Mouse (Mus musculus) lung, postnatal 10 days (tissue): Measurements from ENCODE around the gene B830017H08Rik.

ENCODE experiments used
- DNase-seq: peaks from one replicate; pipeline ENCODE4 v3.0.0; 2021

B830017H08Rik gene

DNA sequence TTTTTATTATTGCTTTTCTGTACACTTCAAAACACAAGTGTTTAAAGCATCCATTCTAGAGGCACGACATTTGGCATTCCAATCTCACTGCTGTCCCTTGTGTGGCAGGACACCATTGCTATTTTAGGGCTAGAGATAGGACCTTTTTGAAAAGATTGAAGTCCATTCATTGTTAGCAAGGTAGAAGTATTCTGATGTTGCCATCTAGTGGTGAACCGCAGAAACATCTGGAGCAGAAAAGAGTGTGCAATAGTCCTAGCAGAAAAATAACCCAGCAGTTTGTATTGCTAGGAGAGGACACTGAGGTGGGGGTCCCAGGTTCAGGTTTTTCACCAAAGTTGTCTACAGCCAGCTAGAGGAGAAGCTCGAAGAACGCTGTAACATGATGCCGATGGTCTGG, 20.8 kb upstream of the B830017H08Rik start:
- DNase-seq: peak; percentile 60

- DNase-seq: no peak
Observed at GRCm38 (mm10) chr16:17813173-17813572, 19.7 kb upstream of the B830017H08Rik start.

- DNase-seq: peak; percentile 74
Observed at GRCm38 (mm10) chr16:17815411-17816402, 17.2 kb upstream of the B830017H08Rik start.

DNA sequence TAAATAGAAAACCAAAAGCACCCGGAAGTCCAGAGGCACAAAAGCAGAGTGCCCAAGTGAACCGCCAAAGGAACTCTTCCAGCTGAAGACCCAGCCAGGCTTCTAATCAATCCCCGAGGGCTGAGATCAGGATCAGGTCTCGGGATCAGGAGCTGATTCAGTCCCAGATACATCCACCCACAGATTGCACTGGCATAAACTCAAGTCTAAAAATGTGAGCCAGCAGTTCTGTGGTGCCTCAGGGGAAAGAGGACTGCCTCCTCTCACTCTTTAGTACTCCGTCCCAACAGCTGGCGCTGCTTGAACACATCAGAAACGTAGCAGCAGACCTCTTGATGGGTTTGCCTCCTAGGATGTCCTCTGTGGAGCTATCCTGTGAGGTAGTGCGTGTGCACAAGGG, 16.4 kb upstream of the B830017H08Rik start:
- DNase-seq: no peak

DNA sequence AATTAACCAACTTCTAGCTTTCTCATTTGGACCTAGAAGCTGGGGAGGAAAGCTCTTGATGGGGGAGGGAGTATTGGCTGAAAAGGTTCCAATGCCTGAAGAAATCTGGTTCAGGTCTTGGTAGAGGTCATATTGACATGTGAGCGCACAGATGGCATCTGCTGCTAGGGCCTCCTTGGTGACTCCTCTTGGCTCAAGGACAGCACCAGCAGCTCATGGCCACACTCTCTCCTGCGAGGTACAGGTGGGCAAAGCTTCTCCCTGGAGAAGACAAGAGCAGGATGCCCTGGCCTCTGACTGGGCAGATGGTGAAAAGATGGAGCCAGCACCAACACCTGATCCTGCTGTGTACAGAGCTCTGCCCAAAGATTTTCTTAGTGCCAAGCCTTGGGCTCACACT, 6.4 kb upstream of the B830017H08Rik start:
- DNase-seq: no peak

GRCm38 (mm10) chr16:17828229-17828628, 4.7 kb upstream of the B830017H08Rik start:
- no peak for DNase-seq

- no peak for DNase-seq
Observed at GRCm38 (mm10) chr16:17828867-17829266, 4.1 kb upstream of the B830017H08Rik start.

DNA sequence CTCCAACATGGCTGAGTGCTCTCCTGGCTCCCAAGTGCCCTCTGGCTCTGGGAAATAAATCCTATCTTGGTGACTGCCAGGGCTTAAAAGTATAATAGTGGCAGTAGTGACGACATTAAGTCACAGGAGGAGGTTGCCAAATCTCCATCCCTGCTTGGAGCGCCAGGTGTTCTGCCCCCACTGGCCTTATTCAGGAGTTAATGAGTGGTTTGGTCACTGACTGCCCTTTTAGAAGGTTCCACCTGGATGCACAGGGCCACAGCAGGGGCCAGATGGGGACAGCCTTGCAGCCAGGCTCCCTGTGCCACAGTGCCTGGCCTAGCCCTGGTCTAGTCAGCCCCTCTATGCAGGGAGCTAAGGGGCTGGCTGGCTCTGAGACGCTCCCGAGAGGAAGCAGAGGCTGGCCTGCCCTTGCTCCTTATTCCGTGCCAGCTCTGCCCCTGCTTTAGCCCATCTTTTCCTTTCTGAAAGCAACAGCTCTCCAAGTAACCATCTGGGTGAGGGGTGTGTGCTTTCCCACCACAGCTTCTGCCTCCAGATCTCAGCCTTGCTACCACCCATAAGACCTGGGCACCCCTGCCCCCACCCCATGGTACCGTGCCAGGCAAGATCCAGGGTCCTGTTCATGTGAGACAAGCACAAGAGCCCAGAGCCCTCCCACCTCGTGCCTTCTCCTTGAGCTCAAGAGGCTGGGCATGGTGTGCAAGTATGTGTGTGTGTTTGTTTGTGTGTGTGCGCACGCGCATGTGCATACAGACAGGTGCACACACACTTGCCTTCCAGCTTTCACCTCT, 2.3 kb upstream of the B830017H08Rik start:
- DNase-seq: no peak

DNA sequence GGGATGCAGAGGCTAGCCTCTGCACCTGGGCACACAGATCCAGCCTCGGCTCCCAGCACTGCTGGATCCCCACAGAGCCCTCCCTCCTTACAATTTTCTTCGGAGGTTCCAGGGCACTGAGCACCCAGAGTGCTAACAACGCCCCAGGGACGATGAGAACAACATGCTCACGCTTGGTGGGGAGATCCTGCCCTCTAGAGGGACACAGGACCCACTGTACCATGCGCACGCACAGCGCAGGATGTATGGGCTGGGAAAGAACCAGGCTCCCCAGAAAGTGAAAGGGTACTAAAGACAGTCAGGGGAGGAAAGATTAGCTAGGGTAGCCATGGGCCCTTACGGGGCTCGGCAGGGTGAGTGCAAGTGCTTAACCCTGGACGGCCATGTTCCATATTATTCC, 1.1 kb upstream of the B830017H08Rik start:
- no peak for DNase-seq

- no peak for DNase-seq
Observed at GRCm38 (mm10) chr16:17833321-17833680, 380 bp downstream of the B830017H08Rik start.

- DNase-seq: no peak
Observed at GRCm38 (mm10) chr16:17833681-17834399, 919 bp downstream of the B830017H08Rik start.

GRCm38 (mm10) chr16:17834543-17834942, 1.6 kb downstream of the B830017H08Rik start:
- DNase-seq: no peak

GRCm38 (mm10) chr16:17835481-17835880, 2.6 kb downstream of the B830017H08Rik start:
- DNase-seq: no peak

DNA sequence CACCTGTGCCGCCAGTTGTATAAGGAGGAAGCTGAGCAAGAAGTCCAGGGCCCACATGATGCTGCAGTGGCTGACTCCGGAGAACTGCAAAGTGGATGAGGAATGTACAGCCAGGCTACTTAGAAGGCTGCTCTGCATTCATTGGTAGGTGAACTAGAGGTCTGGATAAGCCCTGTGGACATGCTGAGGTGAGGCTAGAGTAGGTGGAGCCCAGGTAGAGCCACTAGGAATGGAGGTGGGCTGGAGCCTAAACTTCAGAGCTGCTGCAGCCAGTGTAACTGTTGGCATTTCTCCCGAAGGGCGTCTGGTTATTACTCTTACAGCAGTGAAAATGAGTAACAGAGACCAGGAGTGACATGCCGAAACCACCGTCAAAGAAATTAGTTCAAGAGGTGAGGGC, 5.1 kb downstream of the B830017H08Rik start, which contains the start of gene Car15:
Car15 (minus strand) TSS at position 314 of the 400 bp plus-strand sequence.
- no peak for DNase-seq

DNA sequence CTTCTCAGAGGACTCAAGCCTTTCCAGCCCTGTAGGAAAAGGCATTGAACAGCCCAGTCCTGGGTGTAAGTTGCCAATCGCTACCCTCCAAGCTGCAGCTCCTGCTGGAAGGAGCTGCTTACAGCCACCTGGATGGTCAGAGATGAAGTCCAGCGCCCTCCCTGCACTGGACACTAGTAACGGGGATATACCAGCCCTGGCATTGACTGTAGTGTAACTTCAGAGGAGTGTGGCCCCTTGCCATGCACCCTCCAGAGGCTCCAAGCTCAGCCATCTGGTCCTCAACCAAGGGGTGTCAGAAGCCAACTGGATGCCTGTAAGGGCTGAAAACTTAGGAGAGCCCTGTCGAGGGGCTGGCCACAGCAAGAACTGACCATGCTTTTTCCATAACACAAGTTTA, 7.1 kb downstream of the B830017H08Rik start:
- DNase-seq: no peak

DNA sequence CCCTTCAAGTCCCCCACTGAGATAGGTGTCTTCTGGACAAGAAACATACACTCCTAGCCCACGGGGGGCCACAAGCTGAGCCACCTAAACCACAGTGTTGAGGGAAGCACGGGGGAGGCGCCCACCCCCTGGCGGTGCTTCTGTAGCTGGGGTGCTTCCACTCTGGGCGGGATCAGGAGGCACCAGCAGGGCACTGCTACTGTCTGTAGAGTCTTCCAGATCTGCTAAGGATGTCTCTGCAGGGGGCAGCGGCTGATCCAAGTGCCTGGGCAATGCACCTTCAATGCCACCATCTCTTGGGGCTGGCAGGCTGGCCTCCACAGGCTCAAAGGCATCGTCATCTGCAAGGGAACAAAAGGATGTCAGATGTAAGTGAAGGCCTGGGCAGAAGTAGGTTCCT, 9.5 kb downstream of the B830017H08Rik start:
- DNase-seq: no peak

DNA sequence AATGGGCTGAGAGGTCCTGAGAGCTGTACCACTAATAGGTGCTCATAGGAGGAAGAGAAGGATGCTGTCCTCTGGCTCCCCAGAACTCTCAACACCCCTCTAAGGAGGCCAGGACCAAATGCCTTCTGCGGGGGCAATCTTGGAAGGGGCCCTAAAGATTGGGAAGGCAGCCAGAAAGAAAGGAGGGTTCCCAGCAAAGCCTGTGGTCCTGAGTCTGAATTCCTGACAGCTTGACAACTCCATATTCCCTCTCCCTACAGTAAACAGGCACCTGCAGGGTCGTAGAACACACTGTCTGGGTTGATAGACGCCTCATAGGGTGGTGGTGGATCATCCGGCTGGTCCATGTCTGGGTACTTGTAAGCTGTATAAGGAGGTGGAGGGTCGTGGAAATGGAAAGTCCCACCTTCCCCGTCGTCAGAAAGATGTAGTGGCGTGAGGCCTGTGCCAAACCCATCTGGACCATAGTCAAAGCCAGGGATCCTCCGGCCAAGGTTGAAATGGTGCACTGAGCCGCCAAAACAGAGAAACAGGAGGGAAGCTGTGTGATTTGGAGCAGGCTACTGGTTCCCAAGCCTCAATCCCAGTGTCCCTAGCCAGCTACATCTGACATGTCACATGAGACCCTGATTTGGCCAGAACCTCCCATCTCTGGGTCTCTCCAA, 10.9 kb downstream of the B830017H08Rik start:
- no peak for DNase-seq

DNA sequence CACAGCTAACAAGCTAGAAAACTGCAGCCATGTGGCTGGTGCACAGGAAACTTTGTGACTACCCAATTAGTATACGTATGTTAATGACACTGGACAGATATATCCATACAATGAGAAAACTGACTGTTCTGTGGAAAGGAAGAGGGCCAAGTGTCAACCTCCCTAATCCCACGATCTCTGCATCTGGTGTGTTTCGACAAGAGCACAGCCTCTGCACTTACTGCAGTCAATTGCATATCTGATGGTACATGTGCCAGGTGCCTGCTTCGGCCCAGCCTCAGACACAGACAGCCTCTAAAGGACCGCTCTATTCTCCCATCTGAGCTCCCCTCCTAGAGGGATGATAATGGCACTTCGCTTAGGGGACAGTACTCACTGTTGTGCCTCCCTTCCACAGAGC, 15.5 kb downstream of the B830017H08Rik start:
- DNase-seq: no peak

DNA sequence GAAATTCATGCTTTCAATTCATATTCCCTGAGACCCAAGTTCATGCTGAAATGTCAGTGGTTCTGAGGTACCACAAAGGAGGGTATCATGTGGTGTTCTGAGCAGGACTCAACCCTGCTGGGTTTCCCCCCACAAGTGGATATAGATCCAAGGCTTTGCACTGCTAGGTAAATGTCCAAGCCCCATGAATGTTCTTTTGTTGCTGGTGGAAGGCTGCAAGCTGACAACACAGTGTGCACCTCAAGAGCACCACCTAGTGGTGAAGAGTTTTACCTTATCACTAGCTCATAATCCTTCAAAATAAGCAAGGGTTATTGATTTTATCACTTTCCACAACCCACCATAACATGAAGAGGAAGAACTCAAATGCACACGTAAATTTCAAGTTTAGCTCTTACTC, 16.0 kb downstream of the B830017H08Rik start:
- peak; percentile 66 for DNase-seq

DNA sequence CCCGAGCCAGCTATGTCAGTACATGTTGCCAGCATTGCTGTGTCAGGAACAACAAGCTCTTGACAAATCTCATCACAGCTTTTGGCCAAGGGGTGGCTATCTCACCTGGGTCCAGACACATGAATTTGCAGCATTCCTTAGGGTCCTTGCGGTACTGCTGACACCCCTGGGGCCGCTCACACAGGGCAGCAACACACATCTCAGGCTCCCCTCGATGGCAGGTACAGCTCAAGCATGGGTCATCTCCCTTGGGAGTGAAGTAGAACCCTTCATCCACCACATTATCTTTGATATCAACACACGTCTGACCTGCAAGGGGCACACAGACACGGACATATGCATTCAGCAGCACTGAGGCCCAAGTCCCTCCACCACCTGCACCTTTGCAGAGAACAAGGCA, 16.6 kb downstream of the B830017H08Rik start:
- no peak for DNase-seq

- no peak for DNase-seq
Observed at GRCm38 (mm10) chr16:17851331-17851730, 18.4 kb downstream of the B830017H08Rik start.

GRCm38 (mm10) chr16:17851860-17852259, 18.9 kb downstream of the B830017H08Rik start:
- no peak for DNase-seq
